Comparison of ENCODE assay signal across 9 mouse cellular contexts in the genomic region with DNA sequence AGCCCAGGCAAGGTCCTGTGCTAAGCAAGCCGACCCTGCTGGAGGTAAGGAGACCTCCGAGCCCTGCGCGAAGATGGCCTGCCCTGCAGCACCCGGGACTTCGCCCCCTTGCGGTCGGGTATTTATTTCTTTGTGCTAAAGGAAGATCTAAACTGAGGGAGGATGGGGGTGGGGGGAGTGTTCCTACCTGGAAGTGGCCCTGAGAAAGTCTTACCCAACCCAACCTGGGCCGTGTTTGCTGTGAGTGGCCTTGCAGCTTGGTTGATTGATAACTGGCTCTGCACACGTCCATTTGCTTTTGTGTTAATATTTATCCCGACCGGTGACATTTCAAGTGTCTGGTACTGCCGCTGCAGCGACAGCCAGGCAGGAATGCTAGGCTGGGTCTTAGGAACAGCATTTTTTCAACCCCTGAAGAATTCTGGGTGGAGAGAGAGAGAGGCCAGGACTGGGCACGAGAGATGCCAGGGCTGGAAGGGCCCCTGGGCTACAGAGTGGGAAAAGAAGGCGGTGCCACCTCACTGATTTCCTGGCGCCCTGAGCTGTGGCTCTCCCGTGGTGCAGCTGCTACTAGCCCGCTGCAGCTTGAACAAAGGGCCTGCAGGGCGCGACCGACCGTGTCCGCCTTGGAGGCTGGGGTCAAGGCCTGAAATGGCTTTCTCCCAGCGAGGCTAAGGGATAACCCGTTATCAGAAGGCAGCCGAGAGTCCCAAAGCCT. TPM values are rescaled to one million over a fixed set of nuclear protein-coding genes. Genes with fewer than 3 reads are reported as not detected.
DNase-seq lines count a peak whose midpoint lies in the region; ATAC-seq lines count a peak whose summit lies in the region.
"Had no signal": no experiment of that assay in that cellular context is flagged by ENCODE, and none has a peak within 500 bp of the region (broad histone marks: within the 10 kb centered on the region; RNA-seq: fewer than 3 reads in every experiment).

No protein-coding gene starts in this region.

- no peaks in the 10 kb centered on the region for H3K9me3 ChIP-seq in intestine, embryonic 15.5 days
- no peaks in the 10 kb centered on the region for H3K9me3 ChIP-seq in liver, embryonic 11.5 days (ENCODE audit: control insufficient read depth, low read length)
- no peaks in the 10 kb centered on the region for H3K9me3 ChIP-seq in neural tube, embryonic 14.5 days (ENCODE audit: control insufficient read depth, low read length)

- peak; percentile 83 for ATAC-seq in intestine, embryonic 15.5 days
- peak; percentile 53 for ATAC-seq in liver, embryonic 11.5 days (replicated peaks; ENCODE audit: low FRiP score)
- no peak for ATAC-seq in neural tube, embryonic 14.5 days (ENCODE audit: low read depth)

- 5% methylated on average over 27 of the region's 27 CpGs for WGBS in intestine, embryonic 15.5 days
- 14% methylated on average over 27 of the region's 27 CpGs for WGBS in liver, embryonic 11.5 days
- 6% methylated on average over 26 of the region's 27 CpGs for WGBS in neural tube, embryonic 14.5 days

- H3K4me3 ChIP-seq in intestine, embryonic 15.5 days (replicated peaks) = peak overlapping the region; percentile 16
- 0 out of 2 replicates have a peak overlapping the region, but pooled peaks have one; percentile 7 for H3K4me3 ChIP-seq in liver, embryonic 11.5 days (ENCODE audit: low read depth, low read length)
- H3K4me3 ChIP-seq in neural tube, embryonic 14.5 days (ENCODE audit: low read depth, low read length) = 0 out of 2 replicates have a peak overlapping the region, but pooled peaks have one; percentile 11
- H3K4me3 ChIP-seq: megakaryocyte, embryonic 14.5 days had no signal

- peaks cover 25% of the 10 kb centered on the region for H3K4me1 ChIP-seq in intestine, embryonic 15.5 days (replicated peaks)
- H3K4me1 ChIP-seq in liver, embryonic 11.5 days (replicated peaks; ENCODE audit: control insufficient read depth, insufficient read depth, low read length) = no peaks in the 10 kb centered on the region; the same call in 1 of the 2 replicates
- H3K4me1 ChIP-seq in neural tube, embryonic 14.5 days (ENCODE audit: control insufficient read depth, insufficient read depth, low read length) = peaks cover 16% of the 10 kb centered on the region

- peak overlapping the region; percentile 48 for H3K4me2 ChIP-seq in intestine, embryonic 15.5 days (replicated peaks)
- peak overlapping the region; percentile 43 for H3K4me2 ChIP-seq in liver, embryonic 11.5 days
- peak overlapping the region; percentile 29; the same call in 1 of the 2 replicates for H3K4me2 ChIP-seq in neural tube, embryonic 14.5 days (ENCODE audit: low read depth, low read length)

- no peaks in the 10 kb centered on the region for H3K36me3 ChIP-seq in intestine, embryonic 15.5 days
- no peaks in the 10 kb centered on the region for H3K36me3 ChIP-seq in liver, embryonic 11.5 days (ENCODE audit: control insufficient read depth, insufficient read depth, low read length)
- no peaks in the 10 kb centered on the region for H3K36me3 ChIP-seq in neural tube, embryonic 14.5 days (ENCODE audit: control insufficient read depth, insufficient read depth, low read length)

- peaks cover 67% of the 10 kb centered on the region for H3K27me3 ChIP-seq in intestine, embryonic 15.5 days (replicated peaks)
- peaks cover 81% of the 10 kb centered on the region for H3K27me3 ChIP-seq in liver, embryonic 11.5 days (replicated peaks; ENCODE audit: control insufficient read depth, insufficient read depth, low read length)
- H3K27me3 ChIP-seq in neural tube, embryonic 14.5 days (ENCODE audit: control insufficient read depth, insufficient read depth, low read length) = peaks cover 32% of the 10 kb centered on the region

- DNase-seq in kidney, adult 11 months = peak; percentile 55
- no peak for DNase-seq in kidney, postnatal 10 days
- peak; percentile 38 for DNase-seq in liver, embryonic 11.5 days (ENCODE audit: low spot score)
- no peak for DNase-seq in right cerebral cortex, postnatal 25 days
- no peak for DNase-seq in layer of hippocampus, adult 9-10 months (ENCODE audit: low spot score)
- no peak for DNase-seq in layer of hippocampus, adult 18-20 months (ENCODE audit: low spot score in 2 of 2)

- no peak overlapping the region for H3K9ac ChIP-seq in intestine, embryonic 15.5 days
- no peak overlapping the region for H3K9ac ChIP-seq in liver, embryonic 11.5 days (ENCODE audit: low read depth, low read length)
- H3K9ac ChIP-seq in neural tube, embryonic 14.5 days (replicated peaks; ENCODE audit: low read depth, low read length) = peak overlapping the region; percentile 22; the same call in 1 of the 2 replicates

- 0 out of 2 replicates have a peak overlapping the region, but pooled peaks have one; percentile 6 for H3K27ac ChIP-seq in intestine, embryonic 15.5 days
- peak overlapping the region; percentile 70 for H3K27ac ChIP-seq in liver, embryonic 11.5 days (ENCODE audit: low read depth, low read length)
- no peak overlapping the region; the same call in 1 of the 2 replicates for H3K27ac ChIP-seq in neural tube, embryonic 14.5 days (ENCODE audit: low read depth, low read length)

RNA-seq across cellular contexts. Expression of a gene that starts 5.0 kb away (rescaled TPM):
- polyA plus RNA-seq in intestine, embryonic 15.5 days (2015; fragmentation: Nextera tagmentation; extraction: Ambion mirVana) = 1.8 and 2.3 TPM in 2 replicates
- polyA plus RNA-seq in liver, embryonic 11.5 days (2014; fragmentation: Nextera tagmentation; extraction: Ambion mirVana) = 3.4 and 4.1 TPM in 2 replicates
- polyA plus RNA-seq in neural tube, embryonic 14.5 days (2014; fragmentation: Nextera tagmentation; extraction: Ambion mirVana) = 3.5 and 4.6 TPM in 2 replicates
- total RNA-seq in layer of hippocampus, adult 18-20 months (2021) = 1 to 10 TPM; 1.3 to 1.5 TPM

Comparison
In these comparisons a context has a peak if more than half of its experiments do, and no peak if none do; other contexts are left out.
1. DNase-seq: peak in kidney, adult 11 months (single experiment) and liver, embryonic 11.5 days (single experiment); none in kidney, postnatal 10 days (single experiment), right cerebral cortex, postnatal 25 days (single experiment), layer of hippocampus, adult 9-10 months (single experiment) and layer of hippocampus, adult 18-20 months (0 of 2).
2. Peak in every context shown above with its lines, with median percentiles within 50 percentile points of each other: H3K4me2 ChIP-seq and H3K4me3 ChIP-seq.